Mouse (Mus musculus) Patski (cell line): ENCODE results near the gene Syncrip. TPM values are rescaled to one million over a fixed set of nuclear protein-coding genes. Genes with fewer than 3 reads are reported as not detected.
"Not testable (repeated sequence)": the region's sequence is repeated elsewhere in the genome, so short reads cannot be mapped to it uniquely, and the experiment has no call there.

Source experiments
- ATAC-seq: fragments of 100-300 bp; one replicate; pipeline ENCODE4 v1.8.0; 2021
- CTCF ChIA-PET: fragments of 350-600 bp; sonication (Branson Sonifier 250); formaldehyde crosslinking; loops from one replicate; lab custom pipeline; 2022; ENCODE audit warnings: inconsistent platforms; lab: Charles Lee
- POLR2A ChIA-PET: fragments of 350-600 bp; sonication (Branson Sonifier 250); formaldehyde crosslinking; loops from one replicate; lab custom pipeline; 2022; ENCODE audit warnings: antibody characterized with exemption, inconsistent platforms; lab: Charles Lee
- DNase-seq: peaks from one replicate; pipeline ENCODE4 v3.0.0-alpha.2; 2011; ENCODE audit warnings: low read depth, low spot score
- H3K27me3 ChIP-seq: fragments of 371-371 bp; one replicate; pipeline ENCODE4 v1.5.1; 2021
- CTCF ChIP-seq: fragments of 100-300 bp; IDR thresholded peaks from one replicate; pipeline ENCODE4 v1.5.1; 2021
- in situ Hi-C: fragments of 300-500 bp; cut with MboI; formaldehyde crosslinking; loops from 3 replicates; pipeline ENCODE4 v1.11.1; 2018; ENCODE audit warnings: low pct_unique_long_range_greater_than_20kb, mixed read lengths
- polyA plus RNA-seq: library from polyadenylated mRNA; unstranded; gene quantifications from one replicate; pipeline ENCODE4 v1.2.3, GENCODE M21; 2021

Gene Syncrip
- polyA plus RNA-seq, result 101 TPM

DNA sequence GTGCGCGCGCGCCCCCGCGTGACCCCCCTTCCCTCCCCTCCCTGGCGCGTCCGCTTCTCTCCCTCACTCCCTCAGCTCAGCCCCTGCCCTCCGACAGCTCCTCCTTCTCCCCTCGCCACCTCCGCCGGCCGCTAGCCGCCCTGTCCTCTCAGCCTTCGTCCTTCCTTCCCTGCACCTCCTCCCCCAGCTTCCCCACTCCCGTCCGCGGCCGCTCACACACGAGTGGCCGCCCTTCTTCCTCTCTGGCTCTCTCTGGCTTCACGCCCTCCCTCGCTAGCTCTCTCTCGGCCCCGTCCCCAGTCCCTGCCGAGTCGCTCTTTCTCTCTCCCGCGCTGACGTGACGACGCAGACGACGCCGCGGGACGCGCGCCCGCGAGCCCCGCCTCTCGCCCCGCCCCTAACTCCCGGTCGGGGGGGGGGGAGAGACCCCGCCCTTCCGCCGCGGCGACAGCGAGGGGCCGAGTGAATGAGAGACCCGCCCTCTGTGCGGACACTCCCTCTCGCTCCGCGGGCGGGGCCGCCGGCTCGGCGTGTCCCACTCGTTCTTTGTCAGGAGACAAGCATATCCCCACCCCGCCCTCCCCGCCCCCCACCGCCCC is at the start of gene Syncrip:
Syncrip (minus strand) TSS at position 345 of the 599 bp plus-strand sequence.
- in situ Hi-C loops, result loop anchor here (5.0 kb wide), 1 partner anchor 40 kb away; no protein-coding TSS in a partner anchor
- POLR2A ChIA-PET, result interaction anchor here (0.7 to 1.9 kb wide), 9 partner anchors 38 to 311 kb away, joined by 3 to 7 read pairs (median 3); no protein-coding TSS in a partner anchor
- ATAC-seq (peak; percentile 83), DNase-seq (peak; percentile 48)
- H3K27me3 ChIP-seq, result not testable (repeated sequence)
- CTCF ChIA-PET, result interaction anchor here (0.8 to 1.4 kb wide), 2 partner anchors 41 to 63 kb away, joined by 3 to 5 read pairs; no protein-coding TSS in a partner anchor

DNA sequence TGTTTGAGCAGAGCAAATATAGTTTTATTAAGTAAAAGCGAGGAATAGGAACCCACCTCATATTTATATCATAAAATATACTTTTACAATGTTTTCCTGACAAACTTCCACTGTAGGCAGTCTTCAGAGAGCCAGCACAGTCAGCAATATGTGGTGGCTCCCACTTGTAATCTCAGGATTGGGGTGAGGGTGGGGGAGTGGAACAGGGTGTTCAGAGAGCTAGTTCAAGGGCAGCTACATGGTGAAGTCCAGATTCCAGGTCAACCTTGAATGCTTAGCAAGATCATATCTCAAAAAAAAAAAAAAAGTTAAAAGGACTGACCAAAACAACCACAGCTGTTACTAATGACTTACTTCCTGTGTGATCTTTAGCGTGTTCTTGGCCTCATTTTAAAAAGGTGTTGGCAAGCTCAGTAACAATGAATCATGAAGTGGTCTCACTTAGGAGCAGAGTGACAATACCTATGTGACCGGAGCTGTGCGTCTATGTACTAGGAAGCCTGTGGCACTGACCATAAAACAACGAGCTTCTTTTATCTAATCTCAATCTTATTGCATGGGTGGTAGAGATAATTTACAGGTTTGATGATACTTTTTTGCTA is 47.7 kb upstream of the Syncrip start:
- ChIA-PET CTCF (interaction anchor here (1.1 to 1.4 kb wide), 2 partner anchors 13 to 16 kb away, joined by 3 read pairs; no protein-coding TSS in a partner anchor), POLR2A (interaction anchor here (0.6 kb wide), 1 partner anchor 131 kb away, joined by 3 read pairs; no protein-coding TSS in a partner anchor)
- no peaks in the 10 kb centered on the region for H3K27me3 ChIP-seq
- in situ Hi-C loops, result loop anchor here (25.0 kb wide), 1 partner anchor 182 kb away; the partner anchor contains the start of gene Mthfsl
- DNase-seq, result no peak
- ATAC-seq, result no peak
- no peak for TF ChIP-seq CTCF

DNA sequence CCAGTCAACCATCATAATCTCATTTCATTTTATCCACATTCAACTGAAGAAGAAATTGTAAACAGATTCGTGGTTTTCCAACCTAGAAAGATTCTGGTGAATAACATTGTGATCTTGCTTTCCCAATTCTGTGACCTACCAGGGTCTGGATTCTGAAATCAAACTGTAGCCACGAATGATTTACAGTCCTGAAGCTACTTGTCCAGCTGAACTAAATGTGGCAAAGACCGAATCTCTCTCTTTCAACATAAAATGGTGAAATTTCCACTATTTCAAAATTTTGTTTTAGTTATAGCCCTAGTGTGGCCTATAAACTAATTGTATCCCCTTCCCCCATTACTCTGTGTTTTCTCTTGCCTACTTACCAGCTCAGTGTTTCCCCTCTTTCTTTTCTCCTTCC is 47.2 kb upstream of the Syncrip start:
- ChIA-PET POLR2A (no interaction called here), CTCF (interaction anchor here (1.1 to 1.4 kb wide), 2 partner anchors 13 to 16 kb away, joined by 3 read pairs; no protein-coding TSS in a partner anchor)
- no peak for TF ChIP-seq CTCF
- in situ Hi-C loops, result loop anchor here (25.0 kb wide), 1 partner anchor 183 kb away; the partner anchor contains the start of gene Mthfsl
- ATAC-seq (no peak), DNase-seq (no peak)
- no peaks in the 10 kb centered on the region for H3K27me3 ChIP-seq

DNA sequence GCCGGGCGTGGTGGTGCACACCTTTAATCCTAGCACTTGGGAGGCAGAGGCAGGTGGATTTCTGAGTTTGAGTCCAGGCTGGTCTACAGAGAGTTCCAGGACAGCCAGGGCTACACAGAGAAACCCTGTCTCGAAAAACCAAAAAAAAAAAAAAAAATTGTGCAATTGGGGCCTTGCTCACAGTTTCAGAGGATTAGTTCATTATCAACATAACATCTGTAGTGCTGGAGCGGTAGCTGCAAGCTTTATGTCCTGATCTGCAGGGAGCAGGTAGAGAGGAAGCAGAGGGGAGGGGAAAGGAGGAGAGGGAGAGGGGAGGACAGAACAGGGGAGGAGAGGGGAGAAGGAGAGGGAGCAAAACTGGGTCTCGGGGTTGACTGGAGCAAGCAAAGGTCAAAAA is 46.4 kb upstream of the Syncrip start:
- H3K27me3 ChIP-seq, result no peaks in the 10 kb centered on the region
- TF ChIP-seq CTCF, result no peak
- DNase-seq, result no peak
- in situ Hi-C loops, result loop anchor here (25.0 kb wide), 1 partner anchor 184 kb away; the partner anchor contains the start of gene Mthfsl
- ChIA-PET CTCF (no interaction called here), POLR2A (no interaction called here)
- ATAC-seq, result no peak

DNA sequence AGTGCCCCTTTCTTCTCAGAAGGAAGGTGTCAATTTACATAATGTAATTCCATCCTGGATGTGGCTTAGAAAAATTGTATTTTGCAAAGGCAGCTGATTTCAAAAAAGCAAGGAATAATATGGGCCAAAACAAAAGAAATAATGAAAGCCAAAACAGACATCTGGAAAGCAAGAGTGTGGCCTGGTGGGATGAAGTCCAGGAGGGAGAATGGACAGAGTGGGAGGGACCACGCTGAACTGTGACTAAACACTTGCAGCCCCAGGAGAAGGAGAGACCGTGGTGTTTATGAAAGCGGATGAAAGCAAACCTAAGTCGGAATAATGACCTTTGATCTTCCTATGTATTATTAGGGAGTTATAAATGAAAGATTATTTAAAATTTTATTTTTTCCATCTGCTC is 45.6 kb upstream of the Syncrip start:
- ChIA-PET POLR2A (no interaction called here), CTCF (no interaction called here)
- ATAC-seq (no peak), DNase-seq (no peak)
- no peak for TF ChIP-seq CTCF
- no peaks in the 10 kb centered on the region for H3K27me3 ChIP-seq
- in situ Hi-C loops, result loop anchor here (25.0 kb wide), 1 partner anchor 184 kb away; the partner anchor contains the start of gene Mthfsl

DNA sequence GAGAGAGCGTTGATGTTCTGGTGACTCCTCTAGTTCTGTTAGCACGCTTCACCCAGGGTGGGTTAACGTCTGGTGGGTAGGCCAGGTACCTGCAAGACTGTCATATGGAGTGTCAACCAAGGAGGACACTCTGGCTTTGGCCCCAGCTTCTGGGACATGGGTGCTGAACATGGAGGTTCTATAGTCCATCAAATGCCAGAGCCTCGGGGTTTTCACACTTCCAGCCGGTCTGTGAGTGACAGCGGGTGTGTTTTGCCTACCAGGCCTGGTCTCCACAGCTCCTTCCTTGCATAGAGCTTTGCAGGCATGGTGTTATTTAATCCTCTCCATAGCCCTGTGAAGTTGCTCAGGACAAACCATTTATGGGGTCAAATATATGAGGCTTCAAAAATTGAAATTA is 43.0 kb upstream of the Syncrip start:
- ATAC-seq, result no peak
- no peak for DNase-seq
- ChIA-PET CTCF (interaction anchor here (3.7 kb wide), 1 partner anchor 20 kb away, joined by 15 read pairs; no protein-coding TSS in a partner anchor), POLR2A (no interaction called here)
- no peaks in the 10 kb centered on the region for H3K27me3 ChIP-seq
- in situ Hi-C loops, result loop anchor here (25.0 kb wide), 1 partner anchor 187 kb away; the partner anchor contains the start of gene Mthfsl
- no peak for TF ChIP-seq CTCF

DNA sequence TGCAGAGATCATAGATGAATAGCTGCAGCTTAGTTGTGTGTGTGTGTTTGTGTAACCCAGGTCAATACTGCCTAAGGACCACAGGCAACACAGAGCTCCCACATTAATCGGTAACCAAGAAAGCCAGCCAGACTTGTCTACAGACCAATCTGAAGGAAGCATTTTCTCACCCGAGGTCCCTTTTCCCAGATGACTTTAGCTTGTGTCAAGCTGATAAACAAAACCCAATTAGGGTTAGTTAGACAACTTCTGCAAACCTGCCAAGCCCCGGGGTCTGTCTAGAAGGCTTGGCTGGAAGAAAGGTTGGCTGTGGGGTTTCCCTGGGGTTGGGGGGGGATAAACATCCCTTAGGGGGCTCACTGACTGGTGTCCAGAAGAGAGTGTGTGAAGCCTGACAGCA is 42.4 kb upstream of the Syncrip start:
- H3K27me3 ChIP-seq, result no peaks in the 10 kb centered on the region
- ChIA-PET POLR2A (no interaction called here), CTCF (interaction anchor here (3.7 kb wide), 1 partner anchor 21 kb away, joined by 15 read pairs; no protein-coding TSS in a partner anchor)
- TF ChIP-seq CTCF, result no peak
- DNase-seq, result no peak
- ATAC-seq, result no peak
- in situ Hi-C loops, result loop anchor here (5.0 to 25.0 kb wide), 3 partner anchors 42 to 1262 kb away; partner anchors contain the start of genes Cep162, Mthfsl and Syncrip

DNA sequence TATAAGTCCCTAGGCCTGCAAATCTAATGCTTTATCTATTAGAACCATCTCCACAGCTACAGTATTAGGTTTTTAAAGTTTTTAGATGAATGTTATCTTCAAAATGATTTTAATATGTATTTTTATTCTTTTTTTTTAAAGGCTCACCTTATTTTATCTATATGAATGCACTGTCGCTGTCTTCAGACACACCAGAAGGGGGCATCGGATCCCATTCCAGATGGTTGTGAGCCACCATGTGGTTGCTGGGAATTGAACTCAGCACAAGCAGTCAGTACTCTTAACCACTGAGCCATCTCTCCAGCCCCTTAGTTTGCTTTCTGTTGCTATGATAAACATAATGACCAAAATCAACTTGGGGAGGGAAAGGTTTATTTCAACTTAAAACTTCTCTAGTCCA is 42.0 kb upstream of the Syncrip start:
- DNase-seq (no peak), ATAC-seq (no peak)
- POLR2A ChIA-PET, result no interaction called here
- in situ Hi-C loops, result loop anchor here (5.0 to 25.0 kb wide), 2 partner anchors 42 to 1262 kb away; partner anchors contain the start of genes Cep162 and Syncrip
- peak; percentile 37 for TF ChIP-seq CTCF
- CTCF ChIA-PET, result interaction anchor here (3.7 kb wide), 1 partner anchor 21 kb away, joined by 15 read pairs; no protein-coding TSS in a partner anchor
- no peaks in the 10 kb centered on the region for H3K27me3 ChIP-seq

DNA sequence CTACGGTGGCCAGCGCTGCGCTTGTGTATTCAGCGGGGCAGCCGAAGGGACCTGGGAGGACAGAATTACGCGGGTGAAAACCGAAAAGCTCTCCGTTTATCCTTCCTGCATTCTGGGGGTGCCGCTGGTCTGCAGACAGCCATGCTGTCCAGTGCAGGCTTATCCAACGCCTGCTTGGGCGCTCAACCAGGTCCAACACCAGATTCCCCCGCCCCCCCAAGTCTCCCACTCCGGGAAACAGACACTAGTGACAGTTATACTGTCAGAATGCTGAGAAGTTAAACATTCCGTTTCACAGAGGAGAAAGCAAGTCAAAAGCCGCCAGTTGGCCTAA is 40.9 kb upstream of the Syncrip start:
- ChIA-PET POLR2A (interaction anchor here (0.9 to 2.2 kb wide), 5 partner anchors 14 to 41 kb away, joined by 3 to 7 read pairs (median 6); no protein-coding TSS in a partner anchor), CTCF (interaction anchor here (1.2 to 3.7 kb wide), 4 partner anchors 10 to 41 kb away, joined by 3 to 15 read pairs (median 7); partner anchors contain the start of gene Syncrip)
- no peak for DNase-seq
- no peak for ATAC-seq
- no peaks in the 10 kb centered on the region for H3K27me3 ChIP-seq
- in situ Hi-C loops, result loop anchor here (5.0 to 25.0 kb wide), 2 partner anchors 41 to 1261 kb away; partner anchors contain the start of genes Cep162 and Syncrip
- TF ChIP-seq CTCF, result no peak
